Mouse (Mus musculus) spleen, embryonic (tissue): Measurements from ENCODE around the gene Slc37a1.

Experiments used
- CTCF ChIA-PET: fragments of 350-600 bp; sonication (Branson Sonifier 250); formaldehyde crosslinking; loops from one replicate; lab custom pipeline; 2022; lab: Charles Lee

The Slc37a1 gene

GRCm38 (mm10) chr17:31288999-31289726 is 2.6 kb downstream of the Slc37a1 start:
- CTCF ChIA-PET: no interaction called here

GRCm38 (mm10) chr17:31290311-31290710 is 3.7 kb downstream of the Slc37a1 start:
- CTCF ChIA-PET: interaction anchor here (0.7 kb wide), 1 partner anchor 79 kb away, joined by 3 read pairs; no protein-coding TSS in a partner anchor

GRCm38 (mm10) chr17:31290859-31291258 is 4.3 kb downstream of the Slc37a1 start:
- CTCF ChIA-PET: interaction anchor here (0.7 kb wide), 1 partner anchor 78 kb away, joined by 3 read pairs; no protein-coding TSS in a partner anchor

- CTCF ChIA-PET: interaction anchor here (0.6 to 1.2 kb wide), 4 partner anchors 11 to 545 kb away, joined by 3 to 4 read pairs (median 4); no protein-coding TSS in a partner anchor
These were observed 8.0 kb downstream of the Slc37a1 start for GRCm38 (mm10) chr17:31294363-31295214.

- CTCF ChIA-PET: interaction anchor here (0.6 to 0.9 kb wide), 2 partner anchors 11 to 19 kb away, joined by 3 to 6 read pairs; no protein-coding TSS in a partner anchor
These were observed 8.8 kb downstream of the Slc37a1 start for GRCm38 (mm10) chr17:31295215-31295891.

GRCm38 (mm10) chr17:31295892-31296781 is 9.5 kb downstream of the Slc37a1 start:
- CTCF ChIA-PET: interaction anchor here (0.6 to 0.9 kb wide), 4 partner anchors 10 to 38 kb away, joined by 3 to 7 read pairs (median 4); no protein-coding TSS in a partner anchor

- CTCF ChIA-PET: interaction anchor here (0.9 kb wide), 1 partner anchor 21 kb away, joined by 3 read pairs; no protein-coding TSS in a partner anchor
These were observed 10.9 kb downstream of the Slc37a1 start for GRCm38 (mm10) chr17:31297521-31297939.

- CTCF ChIA-PET: interaction anchor here (0.6 kb wide), 1 partner anchor 33 kb away, joined by 9 read pairs; no protein-coding TSS in a partner anchor
These were observed 12.0 kb downstream of the Slc37a1 start for GRCm38 (mm10) chr17:31298419-31299209.

- CTCF ChIA-PET: no interaction called here
These were observed 13.4 kb downstream of the Slc37a1 start for GRCm38 (mm10) chr17:31299981-31300380.

- CTCF ChIA-PET: no interaction called here
These were observed 14.1 kb downstream of the Slc37a1 start for GRCm38 (mm10) chr17:31300736-31301135.

- CTCF ChIA-PET: no interaction called here
These were observed 16.8 kb downstream of the Slc37a1 start for GRCm38 (mm10) chr17:31303401-31303800.

GRCm38 (mm10) chr17:31304895-31305775 is 18.5 kb downstream of the Slc37a1 start:
- CTCF ChIA-PET: interaction anchor here (0.7 to 1.0 kb wide), 4 partner anchors 11 to 35 kb away, joined by 4 to 11 read pairs (median 6); no protein-coding TSS in a partner anchor

- CTCF ChIA-PET: interaction anchor here (0.6 to 1.0 kb wide), 5 partner anchors 11 to 35 kb away, joined by 3 to 11 read pairs (median 4); no protein-coding TSS in a partner anchor
These were observed 19.2 kb downstream of the Slc37a1 start for GRCm38 (mm10) chr17:31305776-31306120.

GRCm38 (mm10) chr17:31307756-31308155 is 21.2 kb downstream of the Slc37a1 start:
- CTCF ChIA-PET: interaction anchor here (0.6 kb wide), 1 partner anchor 183 kb away, joined by 5 read pairs; no protein-coding TSS in a partner anchor

GRCm38 (mm10) chr17:31308291-31308816 is 21.8 kb downstream of the Slc37a1 start:
- CTCF ChIA-PET: no interaction called here

GRCm38 (mm10) chr17:31309281-31309793 is 22.7 kb downstream of the Slc37a1 start:
- CTCF ChIA-PET: no interaction called here

- CTCF ChIA-PET: interaction anchor here (0.6 kb wide), 1 partner anchor 29 kb away, joined by 7 read pairs; no protein-coding TSS in a partner anchor
These were observed 24.5 kb downstream of the Slc37a1 start for GRCm38 (mm10) chr17:31311047-31311446.

GRCm38 (mm10) chr17:31312648-31313047 is 26.1 kb downstream of the Slc37a1 start:
- CTCF ChIA-PET: no interaction called here
